In the genomic region with DNA sequence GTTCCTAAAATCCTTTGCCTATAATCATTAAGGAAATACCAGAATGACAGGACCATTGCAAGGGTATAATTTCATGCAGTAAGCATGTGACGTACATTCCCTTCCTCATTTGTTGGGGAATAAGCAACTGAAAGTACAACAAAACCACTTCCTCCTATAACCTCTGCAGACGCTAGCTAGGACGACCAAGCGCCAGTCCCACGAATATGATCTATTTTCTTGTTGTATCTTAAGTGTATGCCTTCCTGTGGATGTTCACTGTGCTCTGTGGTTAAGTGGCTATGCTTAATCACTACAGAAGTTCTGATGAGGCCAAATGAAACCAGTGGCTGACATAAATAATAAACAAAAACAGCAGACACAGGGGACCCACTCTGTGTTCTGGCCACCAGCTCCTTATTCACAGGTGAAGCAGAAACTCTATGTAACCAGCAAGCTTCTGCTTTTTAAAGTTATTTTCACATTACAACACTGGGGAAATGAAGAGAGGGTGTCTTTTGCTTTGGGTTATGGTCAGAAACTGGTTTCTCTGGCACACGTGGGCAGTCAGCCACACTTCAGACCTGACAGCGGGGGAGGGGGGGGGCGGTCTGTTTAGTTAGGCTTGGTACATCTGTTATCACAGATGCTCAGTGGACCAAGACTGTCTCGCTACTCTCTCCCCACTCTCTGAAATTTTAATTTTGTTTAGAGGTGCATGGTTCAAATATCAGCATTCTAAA, we compare ENCODE assay signal across 7 mouse cellular contexts.
DNase-seq lines count a peak whose midpoint lies in the region; ATAC-seq lines count a peak whose summit lies in the region.

No protein-coding gene starts in this region.

- intact Hi-C loops in left cerebral cortex, postnatal 4 days (cut with DNase I): no loop called here

- peak; percentile 80 for ATAC-seq in activated CD4-positive, CD25-positive, alpha-beta regulatory T cell, adult 4 months

- peak; percentile 69 for DNase-seq in left cerebral cortex, postnatal 4 days
- DNase-seq in left cerebral cortex, adult 9 months (ENCODE audit: low spot score in 2 of 2): no peak
- DNase-seq in induced T-regulatory cell, adult 2 months (ENCODE audit: low read depth): peak; percentile 79
- DNase-seq in spleen, postnatal 36 days (ENCODE audit: low spot score in 2 of 2): peak; percentile 65 to 76
- no peak for DNase-seq in ovary, adult 18-20 months (ENCODE audit: low spot score)
- no peak for DNase-seq in left cerebral cortex, adult 8-10 months (ENCODE audit: low spot score in 2 of 2)

Comparison
In these comparisons a context has a peak if more than half of its experiments do, and no peak if none do; other contexts are left out.
1. DNase-seq: peak in left cerebral cortex, postnatal 4 days (single experiment), induced T-regulatory cell, adult 2 months (single experiment) and spleen, postnatal 36 days (2 of 2); none in left cerebral cortex, adult 9 months (0 of 2), ovary, adult 18-20 months (single experiment) and left cerebral cortex, adult 8-10 months (0 of 2).